Mouse (Mus musculus) liver, adult 2 months (tissue): Measurements from ENCODE around the gene Sp1.

Experiments used
- CTCF ChIP-seq: fragments of 200-500 bp; IDR thresholded peaks from 2 replicates; pipeline ENCODE4 v1.5.1; 2011; ENCODE audit warnings: low read depth, low read length, control low read depth
- POLR2A ChIP-seq: fragments of 200-500 bp; IDR thresholded peaks from 2 replicates; pipeline ENCODE4 v1.6.1; 2011; ENCODE audit warnings: low read length, control low read depth; ENCODE audit not compliant: insufficient read depth; ENCODE audit errors: extremely low read depth

GRCm38 (mm10) chr15:102411077-102411476 is 5.1 kb downstream of the Sp1 start:
- TF ChIP-seq CTCF (no peak), POLR2A (no peak)
